Mouse (Mus musculus): Measurements from ENCODE around the gene Plekho2. TPM values are rescaled to one million over a fixed set of nuclear protein-coding genes. Genes with fewer than 3 reads are reported as not detected.

Plekho2 gene
- total and polyA plus RNA-seq, 3 experiments = 7.6 to 12.9 TPM; not detected in 1

DNA sequence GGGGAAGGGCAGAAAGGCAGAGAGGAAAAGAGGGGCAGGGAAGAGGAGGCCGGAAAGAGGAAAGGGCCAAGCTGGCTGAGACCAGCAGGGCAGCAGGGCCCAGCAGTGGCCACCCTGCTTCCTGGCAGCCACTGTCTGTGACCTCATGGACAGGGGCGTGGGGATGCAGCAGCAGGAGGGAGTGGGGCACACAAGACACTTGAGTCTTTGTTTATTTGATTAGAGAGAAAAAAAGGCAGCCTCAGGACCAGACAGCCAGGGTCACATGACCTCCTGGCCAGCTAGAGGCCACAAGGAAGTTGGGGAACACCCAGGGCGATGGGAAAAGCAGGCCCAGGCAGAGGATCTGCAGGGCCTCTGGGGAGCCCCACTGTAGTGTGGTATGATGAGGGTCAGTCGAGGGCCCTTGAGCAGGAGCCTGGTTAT lies 17.7 kb downstream of the Plekho2 start:
- Histone ChIP-seq H3K9me3 (replicated peaks; ENCODE audit: insufficient read depth, low read length) (no peaks in the 10 kb centered on the region), H3K4me1 (ENCODE audit: control insufficient read depth in 1 of 2, insufficient read depth in 2 of 2, low read length in 2 of 2) (peaks cover 4 to 5% of the 10 kb centered on the region in 2 experiments; a peak in 3 of 4 replicates), H3K79me2 (ENCODE audit: control insufficient read depth, insufficient read depth, low read length, poor library complexity) (no peaks in the 10 kb centered on the region), H3K36me3 (ENCODE audit: control insufficient read depth in 1 of 2, insufficient read depth in 2 of 2, low read length in 2 of 2) (peaks cover 2 to 6% of the 10 kb centered on the region in 2 experiments; a peak in 3 of 4 replicates), H3K27ac (ENCODE audit: control insufficient read depth, low read depth, low read length) (no peak overlapping the region), H3K27me3 (ENCODE audit: control insufficient read depth in 1 of 2, insufficient read depth in 2 of 2, low read length in 2 of 2) (no peaks in the 10 kb centered on the region), H3K4me3 (ENCODE audit: control insufficient read depth in 1 of 2, insufficient read depth in 1 of 2, low read depth in 2 of 2, low read length in 2 of 2) (no peak overlapping the region), H3K9ac (ENCODE audit: control insufficient read depth, low read depth, low read length, poor library complexity, severe bottlenecking) (no peak overlapping the region)
- no peak for DNase-seq (ENCODE audit: low read depth, low spot score)
- TF ChIP-seq USF1 (IDR thresholded peaks at IDR 0.05; ENCODE audit: low read depth, low read length) = peak; percentile 27
- no peak for TF ChIP-seq NRF1 (IDR thresholded peaks at IDR 0.05; ENCODE audit: insufficient read depth, low read depth, low read length, poor library complexity, severe bottlenecking)
- no peak for TF ChIP-seq TAL1 (IDR thresholded peaks at IDR 0.05; ENCODE audit: low read length)

- Histone ChIP-seq H3K36me3 (ENCODE audit: control insufficient read depth in 1 of 2, insufficient read depth in 2 of 2, low read length in 2 of 2) (peaks cover 2 to 7% of the 10 kb centered on the region in 2 experiments; a peak in 3 of 4 replicates), H3K4me3 (ENCODE audit: control insufficient read depth in 1 of 2, insufficient read depth in 1 of 2, low read depth in 2 of 2, low read length in 2 of 2) (no peak overlapping the region), H3K27me3 (ENCODE audit: control insufficient read depth in 1 of 2, insufficient read depth in 2 of 2, low read length in 2 of 2) (no peaks in the 10 kb centered on the region), H3K9me3 (replicated peaks; ENCODE audit: insufficient read depth, low read length) (no peaks in the 10 kb centered on the region), H3K9ac (ENCODE audit: control insufficient read depth, low read depth, low read length, poor library complexity, severe bottlenecking) (no peak overlapping the region), H3K4me1 (ENCODE audit: control insufficient read depth in 1 of 2, insufficient read depth in 2 of 2, low read length in 2 of 2) (peaks cover 4 to 8% of the 10 kb centered on the region in 2 experiments), H3K27ac (ENCODE audit: control insufficient read depth, low read depth, low read length) (no peak overlapping the region), H3K79me2 (ENCODE audit: control insufficient read depth, insufficient read depth, low read length, poor library complexity) (no peaks in the 10 kb centered on the region)
- no peak for DNase-seq (ENCODE audit: low read depth, low spot score)
- TF ChIP-seq ZKSCAN1 (IDR thresholded peaks at IDR 0.05; ENCODE audit: low read depth, low read length) = peak; percentile 79
- TF ChIP-seq TAL1 (IDR thresholded peaks at IDR 0.05; ENCODE audit: low read length) = no peak
Measured at GRCm38 (mm10) chr9:65561016-65561415, 18.8 kb downstream of the Plekho2 start.

- Histone ChIP-seq H3K9ac (ENCODE audit: control insufficient read depth, low read depth, low read length, poor library complexity, severe bottlenecking) (no peak overlapping the region), H3K27me3 (ENCODE audit: control insufficient read depth in 1 of 2, insufficient read depth in 2 of 2, low read length in 2 of 2) (no peaks in the 10 kb centered on the region), H3K9me3 (replicated peaks; ENCODE audit: insufficient read depth, low read length) (no peaks in the 10 kb centered on the region), H3K27ac (ENCODE audit: control insufficient read depth, low read depth, low read length) (no peak overlapping the region), H3K36me3 (ENCODE audit: control insufficient read depth in 1 of 2, insufficient read depth in 2 of 2, low read length in 2 of 2) (peaks cover 0 to 20% of the 10 kb centered on the region in 2 experiments; a peak in 2 of 4 replicates), H3K79me2 (ENCODE audit: control insufficient read depth, insufficient read depth, low read length, poor library complexity) (no peaks in the 10 kb centered on the region), H3K4me3 (ENCODE audit: control insufficient read depth in 1 of 2, insufficient read depth in 1 of 2, low read depth in 2 of 2, low read length in 2 of 2) (no peak overlapping the region), H3K4me1 (ENCODE audit: control insufficient read depth in 1 of 2, insufficient read depth in 2 of 2, low read length in 2 of 2) (peaks cover 11 to 21% of the 10 kb centered on the region in 2 experiments)
- TF ChIP-seq SIN3A (IDR thresholded peaks at IDR 0.05; ENCODE audit: low read length) (no peak), RAD21 (IDR thresholded peaks at IDR 0.05; ENCODE audit: low read depth, low read length) (no peak), UBTF (IDR thresholded peaks at IDR 0.05; ENCODE audit: borderline replicate concordance, insufficient read depth, low read depth, low read length) (no peak), ETS1 (IDR thresholded peaks at IDR 0.05; ENCODE audit: low read depth, low read length) (no peak), ZNF384 (IDR thresholded peaks at IDR 0.05; ENCODE audit: low read depth, low read length) (no peak), CHD2 (IDR thresholded peaks at IDR 0.05; ENCODE audit: low read length) (no peak), MYB (IDR thresholded peaks at IDR 0.05; ENCODE audit: low read depth, low read length) (no peak)
- DNase-seq (ENCODE audit: low read depth, low spot score) = no peak
Measured at GRCm38 (mm10) chr9:65558806-65559205, 21.0 kb downstream of the Plekho2 start.

All from MEL (cell line).